Mouse (Mus musculus) midbrain, postnatal 0 days (tissue): ENCODE measurements at regions not wholly inside any gene's neighbourhood (a gene's known extent, or its start where the extent isn't known, plus 50 kb on each side); places are given as distances from the start of the nearest gene placed in this dataset.

Source experiments
- ATAC-seq: fragments of 200-750 bp; cut with Nextera tagmentation; 2 replicates; pipeline ENCODE4 v1.8.0; 2017; ENCODE audit warnings: moderate number of reproducible peaks, mild to moderate bottlenecking, moderate TSS enrichment, moderate library complexity; ENCODE audit not compliant: low FRiP score
- DNase-seq: peaks from one replicate; pipeline ENCODE4 v3.0.0-alpha.2; 2015; ENCODE audit warnings: low spot score
- H3K27ac ChIP-seq: fragments of 300-500 bp; sonication (generic); 2 replicates; pipeline ENCODE4 v1.5.1; 2014; ENCODE audit warnings: low read depth, mild to moderate bottlenecking, low read length, mixed read lengths
- H3K27me3 ChIP-seq: fragments of 300-500 bp; sonication (generic); 2 replicates; pipeline ENCODE4 v1.6.1; 2014; ENCODE audit warnings: low read length, control low read depth, mixed read lengths; ENCODE audit not compliant: insufficient read depth
- H3K36me3 ChIP-seq: fragments of 300-500 bp; sonication (generic); 2 replicates; pipeline ENCODE4 v1.6.1; 2014; ENCODE audit warnings: low read length, control low read depth, mixed read lengths; ENCODE audit not compliant: insufficient read depth
- H3K4me1 ChIP-seq: fragments of 300-500 bp; sonication (generic); 2 replicates; pipeline ENCODE4 v1.6.1; 2014; ENCODE audit warnings: mild to moderate bottlenecking, control low read depth, antibody characterized with exemption, low read length, mixed read lengths; ENCODE audit not compliant: insufficient read depth
- H3K4me2 ChIP-seq: fragments of 300-500 bp; sonication (generic); 2 replicates; pipeline ENCODE4 v1.6.1; 2014; ENCODE audit warnings: low read depth, mild to moderate bottlenecking, low read length, mixed read lengths; ENCODE audit not compliant: poor library complexity, severe bottlenecking
- H3K4me3 ChIP-seq: fragments of 300-500 bp; sonication (generic); 2 replicates; pipeline ENCODE4 v1.5.1; 2014; ENCODE audit warnings: low read depth, mild to moderate bottlenecking, low read length, moderate library complexity
- H3K9ac ChIP-seq: fragments of 300-500 bp; sonication (generic); replicated peaks from 2 replicates; pipeline ENCODE4 v1.6.1; 2014; ENCODE audit warnings: mild to moderate bottlenecking, low read length, moderate library complexity, mixed read lengths; ENCODE audit not compliant: poor library complexity, severe bottlenecking
- H3K9me3 ChIP-seq: fragments of 300-500 bp; sonication (generic); 2 replicates; pipeline ENCODE4 v1.6.1; 2016; ENCODE audit warnings: low read length, control low read depth
- CTCF ChIP-seq: IDR thresholded peaks from 2 replicates; pipeline ENCODE4 v1.5.1; 2016; ENCODE audit warnings: antibody characterized with exemption, mild to moderate bottlenecking
- WGBS: fragments of 180-500 bp; shearing (Covaris S2); extraction: QIAGEN DNeasy Blood & Tissue Kit; methylation state at CpG from one replicate; pipeline ENCODE4 v1.1.7; 2014; 5-methylcytosine and 5-hydroxymethylcytosine counted together

DNA sequence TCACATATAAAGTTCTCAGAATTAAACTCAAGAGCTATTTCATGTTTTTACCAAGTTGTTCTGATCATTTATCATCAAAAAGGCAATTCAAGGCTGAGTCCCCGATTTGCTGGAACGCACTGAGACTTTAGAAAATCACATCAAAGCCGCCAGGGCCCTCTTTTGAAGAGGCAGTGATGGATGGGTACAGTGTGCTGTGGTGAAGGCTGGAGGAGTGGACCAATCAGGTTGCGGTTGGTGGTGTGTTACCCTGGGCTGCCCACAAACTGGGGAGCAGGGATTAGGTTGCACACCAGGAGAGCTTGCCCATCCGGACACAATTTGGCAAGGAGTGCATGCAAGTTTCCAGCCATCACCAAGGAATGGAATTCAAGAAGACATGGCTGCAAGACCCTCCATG is 191.9 kb upstream of the Wdfy3 start:
- Histone ChIP-seq H3K9ac (no peak overlapping the region), H3K27me3 (no peaks in the 10 kb centered on the region), H3K36me3 (no peaks in the 10 kb centered on the region), H3K4me1 (no peaks in the 10 kb centered on the region), H3K4me3 (no peak overlapping the region), H3K9me3 (0 out of 2 replicates have a peak, but pooled peaks cover 2% of the 10 kb centered on the region), H3K4me2 (no peak overlapping the region), H3K27ac (no peak overlapping the region)
- DNase-seq, result no peak
- no peak for TF ChIP-seq CTCF
- ATAC-seq, result no peak
- WGBS, result 73% methylated on average over 5 of the region's 5 CpGs

DNA sequence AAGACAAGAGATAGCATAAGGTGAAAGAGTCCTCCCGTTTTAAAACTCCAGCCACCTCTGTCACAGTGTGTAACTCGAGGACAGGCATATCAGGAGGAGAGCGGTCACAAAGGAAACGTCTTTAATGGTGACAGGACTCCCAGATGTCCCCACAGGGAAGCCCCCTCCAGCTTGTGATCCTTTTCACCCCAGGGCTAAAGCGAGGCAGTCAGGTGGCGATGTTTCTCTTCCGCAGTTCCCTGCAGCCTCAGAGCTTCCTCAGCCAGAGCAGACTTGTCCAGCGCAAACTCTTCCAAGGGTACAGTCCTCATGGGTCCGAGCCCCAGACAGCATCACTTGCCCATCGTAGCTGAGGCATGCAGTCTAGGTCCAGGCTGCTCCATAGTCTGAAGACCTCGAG is 196.7 kb upstream of the Wdfy3 start:
- Histone ChIP-seq H3K27me3 (no peaks in the 10 kb centered on the region), H3K4me2 (no peak overlapping the region), H3K36me3 (no peaks in the 10 kb centered on the region), H3K4me3 (no peak overlapping the region), H3K9me3 (0 out of 2 replicates have a peak, but pooled peaks cover 2% of the 10 kb centered on the region), H3K9ac (no peak overlapping the region), H3K27ac (no peak overlapping the region), H3K4me1 (no peaks in the 10 kb centered on the region)
- no peak for DNase-seq
- 54% methylated on average over 11 of the region's 11 CpGs for WGBS
- TF ChIP-seq CTCF, result no peak
- ATAC-seq, result no peak

DNA sequence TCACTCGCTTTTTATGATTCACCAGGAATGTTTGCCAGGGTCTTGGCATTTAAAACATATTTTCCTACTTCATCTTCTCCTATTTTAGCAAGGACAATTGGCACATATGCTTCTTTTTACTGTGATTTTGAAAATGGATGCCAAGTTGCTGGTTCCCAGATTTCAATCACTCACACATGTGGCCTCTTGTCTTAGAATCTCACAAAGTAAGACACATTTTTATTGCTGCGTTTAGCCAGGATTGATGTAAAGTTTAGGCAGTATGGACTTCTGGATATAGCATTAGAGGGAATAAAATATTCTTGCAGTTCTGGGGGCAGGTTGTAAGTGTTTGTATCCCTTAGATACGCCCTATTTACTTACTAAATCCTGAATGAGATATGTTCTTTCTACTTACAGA is 197.4 kb upstream of the Wdfy3 start:
- no peak for TF ChIP-seq CTCF
- no peaks in the 10 kb centered on the region for H3K4me1 ChIP-seq
- no peak for DNase-seq
- 88% methylated on average over 3 of the region's 3 CpGs for WGBS
- no peaks in the 10 kb centered on the region for H3K27me3 ChIP-seq
- H3K36me3 ChIP-seq, result no peaks in the 10 kb centered on the region
- H3K4me2 ChIP-seq, result no peak overlapping the region
- no peaks in the 10 kb centered on the region for H3K9me3 ChIP-seq
- ATAC-seq, result no peak
- no peak overlapping the region for H3K27ac ChIP-seq
- H3K9ac ChIP-seq, result no peak overlapping the region
- no peak overlapping the region for H3K4me3 ChIP-seq

DNA sequence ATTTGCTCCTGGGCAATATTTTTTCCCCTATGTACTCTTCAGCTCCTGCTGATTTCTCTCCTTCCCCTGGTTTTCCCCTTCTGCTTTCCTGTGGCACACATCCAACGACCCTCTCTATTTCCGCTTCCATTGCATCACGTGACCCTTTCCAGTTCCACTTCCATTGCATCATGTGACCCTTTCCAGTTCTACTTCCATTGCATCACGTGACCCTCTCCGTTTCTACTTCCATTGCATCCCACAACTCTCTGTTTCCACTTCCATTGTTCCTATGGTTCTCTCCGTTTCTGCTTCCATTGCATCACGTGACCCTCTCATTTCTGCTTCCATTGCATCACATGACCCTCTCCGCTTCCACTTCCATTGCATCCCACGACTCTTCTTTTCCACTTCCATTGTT is 199.5 kb upstream of the Wdfy3 start:
- H3K27ac ChIP-seq, result no peak overlapping the region
- no peaks in the 10 kb centered on the region for H3K4me1 ChIP-seq
- H3K4me3 ChIP-seq, result no peak overlapping the region
- H3K9ac ChIP-seq, result no peak overlapping the region
- TF ChIP-seq CTCF, result no peak
- no peak for ATAC-seq
- DNase-seq, result no peak
- no peaks in the 10 kb centered on the region for H3K27me3 ChIP-seq
- 91% methylated on average over 9 of the region's 9 CpGs for WGBS
- no peak overlapping the region for H3K4me2 ChIP-seq
- H3K36me3 ChIP-seq, result no peaks in the 10 kb centered on the region
- H3K9me3 ChIP-seq, result no peaks in the 10 kb centered on the region

DNA sequence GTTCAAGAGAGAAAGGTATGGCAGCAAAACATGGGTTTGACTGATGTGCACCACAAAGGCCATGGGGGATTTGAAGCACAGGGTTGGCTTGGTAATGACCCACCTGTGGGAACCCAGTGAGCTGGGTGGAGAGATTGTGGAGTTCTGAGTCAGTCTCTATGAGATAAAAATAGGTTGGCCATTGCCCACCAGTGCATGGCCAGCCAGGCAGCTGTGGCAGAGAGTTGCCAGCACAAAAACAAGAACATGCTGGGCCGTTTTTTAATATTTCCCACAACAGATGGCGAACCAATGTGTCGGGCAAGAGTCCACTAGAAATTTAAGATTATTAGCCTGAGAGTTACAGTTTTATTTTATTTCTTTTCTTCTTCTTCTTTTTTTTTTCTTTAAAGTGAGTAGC is 205.6 kb upstream of the Arhgap24 start:
- Histone ChIP-seq H3K9ac (no peak overlapping the region), H3K36me3 (no peaks in the 10 kb centered on the region), H3K27ac (no peak overlapping the region), H3K4me3 (no peak overlapping the region), H3K27me3 (no peaks in the 10 kb centered on the region), H3K9me3 (no peaks in the 10 kb centered on the region), H3K4me2 (no peak overlapping the region), H3K4me1 (no peaks in the 10 kb centered on the region)
- ATAC-seq, result no peak
- WGBS, result 94% methylated on average over 3 of the region's 3 CpGs
- no peak for TF ChIP-seq CTCF
- no peak for DNase-seq

DNA sequence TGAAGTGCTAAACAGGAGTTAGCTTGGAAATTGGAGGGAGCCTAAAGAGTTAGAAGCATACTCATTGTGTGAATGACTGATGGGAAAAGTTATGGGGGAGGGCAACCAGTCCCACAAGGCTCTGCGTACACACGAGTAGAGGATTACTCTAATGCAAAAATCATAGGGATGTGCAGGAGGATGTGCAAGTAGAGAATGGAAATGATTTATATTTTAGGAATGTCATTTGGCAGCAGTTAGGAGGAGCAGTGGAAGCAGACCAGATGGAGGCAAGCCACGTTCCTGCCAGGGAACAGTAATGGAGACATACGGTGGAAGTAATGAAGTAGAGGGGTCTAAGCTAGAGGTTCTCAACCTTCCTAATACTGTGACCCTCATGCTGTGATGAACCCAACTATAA is 194.1 kb upstream of the Arhgap24 start:
- ATAC-seq, result no peak
- no peak for TF ChIP-seq CTCF
- WGBS, result 88% methylated on average over 4 of the region's 4 CpGs

More for the DNA sequence above, 194.1 kb upstream of the Arhgap24 start:
- Histone ChIP-seq H3K4me2 (no peak overlapping the region), H3K36me3 (no peaks in the 10 kb centered on the region), H3K9me3 (no peaks in the 10 kb centered on the region), H3K27ac (no peak overlapping the region), H3K9ac (no peak overlapping the region), H3K4me1 (no peaks in the 10 kb centered on the region), H3K4me3 (no peak overlapping the region), H3K27me3 (no peaks in the 10 kb centered on the region)
- no peak for DNase-seq
